Mouse (Mus musculus): ENCODE measurements around the gene Angptl8.

The Angptl8 gene

DNA sequence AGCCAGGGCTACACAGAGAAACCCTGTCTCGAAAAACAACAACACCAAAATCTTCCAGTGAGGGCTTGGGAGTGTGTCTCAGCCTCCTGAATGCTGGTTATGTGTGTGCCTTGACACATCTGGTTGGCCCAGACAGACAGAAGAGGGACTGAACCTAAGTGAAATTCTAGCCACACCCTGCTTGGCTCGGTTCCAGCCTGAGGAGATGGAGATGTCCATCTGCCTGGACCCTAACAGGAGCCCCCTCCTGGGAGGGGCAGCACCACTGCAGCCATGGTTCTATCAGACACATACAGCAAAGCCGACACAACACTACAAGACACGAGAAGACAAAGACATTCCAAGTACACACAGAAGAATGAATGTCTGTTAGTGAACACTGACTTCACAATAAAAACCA lies 17.2 kb upstream of the Angptl8 start:
- DNase-seq = no peak

DNA sequence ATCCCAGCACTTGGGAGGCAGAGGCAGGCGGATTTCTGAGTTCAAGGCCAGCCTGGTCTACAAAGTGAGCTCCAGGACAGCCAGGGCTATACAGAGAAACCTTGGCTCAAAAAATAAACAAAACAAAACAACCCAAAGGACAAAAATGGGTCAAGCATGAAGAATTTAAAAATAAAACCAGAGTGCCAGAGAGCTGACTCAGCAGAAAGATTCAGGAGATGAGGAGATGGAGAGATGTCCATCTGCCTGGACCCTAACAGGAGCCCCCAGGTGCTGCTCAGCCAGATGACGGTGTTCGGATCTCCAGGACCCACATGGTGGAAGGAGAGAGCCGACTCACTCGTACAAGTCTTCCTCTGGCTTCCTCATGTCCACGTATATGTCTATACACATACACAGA lies 16.7 kb upstream of the Angptl8 start:
- no peak for DNase-seq

DNA sequence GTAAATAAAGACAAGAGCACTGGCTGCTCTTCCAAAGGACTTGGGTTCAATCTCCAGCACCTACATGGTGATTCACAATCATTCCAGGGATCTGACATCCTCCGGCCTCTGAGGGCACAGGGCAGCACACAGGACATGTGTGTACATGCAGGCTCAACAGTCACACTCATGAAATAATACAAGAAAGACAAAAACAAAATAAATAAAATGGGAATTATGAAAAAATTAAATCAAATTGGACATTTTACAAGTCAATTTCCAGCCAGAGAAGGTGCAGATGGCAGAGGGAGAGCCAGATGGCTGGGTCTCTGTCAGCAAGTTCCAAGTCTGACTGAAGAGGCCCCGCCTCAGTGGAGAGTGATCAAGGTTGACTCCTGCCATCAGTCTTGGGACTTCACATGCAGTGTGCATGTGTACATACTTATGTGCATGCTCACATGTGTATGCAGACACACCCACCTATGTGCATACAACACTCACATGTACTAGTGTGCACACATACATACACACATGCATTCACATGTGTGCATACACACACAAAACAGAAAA lies 16.1 kb upstream of the Angptl8 start:
- no peak for DNase-seq

DNA sequence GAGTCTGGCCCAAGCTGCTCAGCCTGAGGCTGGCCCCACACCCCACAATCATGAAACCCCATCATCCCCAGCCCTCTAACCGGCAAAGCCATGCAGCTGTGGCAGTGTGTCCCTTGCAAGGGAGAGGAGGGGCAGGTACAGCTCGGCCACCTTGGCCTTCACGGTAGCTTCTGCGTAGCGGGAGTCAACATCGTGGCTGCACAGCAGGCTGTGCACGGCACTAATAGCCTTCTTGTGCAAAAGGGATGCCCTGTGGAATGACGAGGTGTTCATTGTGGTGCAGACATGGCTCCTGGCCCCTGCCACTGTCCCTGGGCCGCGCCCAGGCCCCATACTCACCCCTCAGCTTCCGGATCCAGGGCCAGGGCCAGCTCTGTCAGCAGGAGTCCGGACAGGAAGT lies 15.1 kb upstream of the Angptl8 start:
- no peak for DNase-seq

DNA sequence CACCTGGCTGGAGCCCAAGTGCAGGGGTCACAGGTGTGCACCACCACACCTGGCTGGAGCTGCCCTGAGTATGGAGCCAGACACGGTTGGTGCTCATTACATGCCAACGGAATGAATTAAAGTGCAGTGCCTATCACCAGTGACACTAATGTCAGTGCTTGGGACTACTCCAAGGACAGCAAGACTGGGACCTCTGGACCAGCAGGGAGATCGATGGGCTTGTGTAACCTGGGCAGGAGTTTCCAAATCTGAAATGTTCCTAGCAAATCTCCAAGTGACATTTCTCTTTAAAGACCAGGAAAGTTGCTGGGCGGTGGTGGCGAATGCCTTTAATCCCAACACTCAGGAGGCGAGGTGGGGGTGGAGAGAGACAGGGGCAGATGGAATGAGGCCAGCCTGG lies 12.6 kb upstream of the Angptl8 start:
- no peak for DNase-seq

DNA sequence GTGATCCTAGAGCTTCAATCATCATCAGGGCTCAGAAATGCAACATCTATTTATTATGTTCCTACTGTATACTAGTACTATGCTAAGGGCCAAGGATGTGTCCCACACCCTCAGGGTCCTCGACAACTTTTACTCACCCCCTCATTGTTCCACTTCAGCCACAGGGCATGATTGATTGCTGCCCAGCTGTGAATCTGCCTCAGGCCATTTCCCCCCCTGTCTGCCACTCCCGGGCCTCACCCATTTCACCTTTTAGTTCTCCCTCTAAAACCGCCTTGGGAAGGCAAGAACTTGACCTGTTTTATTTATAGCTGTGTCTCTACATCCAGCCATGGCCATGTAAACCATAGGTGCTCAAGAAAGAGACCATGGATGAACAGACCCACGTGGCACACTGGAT lies 11.4 kb upstream of the Angptl8 start:
- DNase-seq = no peak

DNA sequence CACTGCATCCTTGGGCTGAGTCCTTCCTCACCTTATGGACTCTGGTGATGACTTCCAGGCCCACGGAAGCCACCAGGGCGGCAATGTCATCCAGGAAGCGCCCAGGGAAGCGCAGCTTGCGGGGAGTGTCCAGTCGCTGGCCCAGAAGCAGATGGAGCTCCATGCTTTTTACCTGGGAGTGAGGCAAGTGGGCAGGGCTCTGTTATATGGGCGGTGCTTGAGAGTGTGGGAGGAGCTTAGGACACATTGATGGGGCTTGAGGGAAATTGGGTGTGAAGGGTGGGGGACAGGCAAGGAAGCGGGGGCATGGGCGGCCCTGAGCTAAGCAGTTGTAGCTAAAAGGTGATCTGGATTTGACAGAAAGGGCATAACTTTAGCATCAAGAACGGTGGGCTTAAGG lies 10.9 kb upstream of the Angptl8 start:
- no peak for DNase-seq

DNA sequence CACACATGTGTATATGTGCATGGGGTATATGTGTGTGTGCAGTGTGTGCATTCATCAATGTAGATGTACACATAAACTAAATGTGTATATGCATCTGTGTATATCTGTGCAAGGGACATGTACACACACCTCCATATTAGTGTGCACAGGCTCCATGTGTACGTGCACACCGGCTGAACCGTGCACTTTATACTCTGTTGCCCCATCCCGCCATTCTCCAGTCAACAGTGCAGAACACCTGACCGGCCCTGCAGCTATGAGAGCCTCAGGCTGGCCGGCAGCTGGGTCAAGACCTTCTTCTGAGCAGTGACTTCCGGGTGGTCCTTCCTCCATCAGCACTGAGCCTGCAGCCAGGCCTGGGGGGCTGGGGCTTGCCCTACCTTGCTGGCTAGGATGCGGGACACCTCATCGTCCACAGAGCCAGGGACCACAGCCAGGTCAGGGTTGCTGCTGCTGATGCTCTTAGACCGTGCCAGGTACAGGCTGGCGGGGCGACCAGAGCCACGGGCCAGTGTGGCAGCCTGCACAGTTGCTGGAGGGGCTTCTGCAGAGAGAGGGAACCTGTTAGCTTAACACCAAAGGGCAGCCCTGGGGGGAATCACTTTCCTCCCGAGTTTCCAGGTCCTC lies 5.4 kb upstream of the Angptl8 start:
- no peak for DNase-seq

DNA sequence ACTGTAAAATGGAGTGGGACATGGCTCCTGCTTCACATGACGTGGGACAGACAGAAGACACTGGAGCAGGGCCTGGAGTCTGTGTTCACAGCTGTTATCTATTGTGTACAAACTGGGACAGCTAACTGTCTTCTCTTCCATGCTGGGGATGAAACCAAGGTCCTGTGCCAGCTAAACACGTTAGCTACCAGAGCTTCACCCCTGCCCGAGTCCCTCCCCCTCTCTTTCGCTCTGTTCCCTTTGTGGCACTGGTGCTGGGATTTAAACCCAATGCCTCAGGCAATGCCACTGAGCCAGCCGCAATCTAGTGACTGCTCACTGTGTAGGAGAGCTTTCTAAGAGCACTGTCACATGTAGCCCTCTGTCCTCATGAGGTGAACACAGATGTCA lies 4.9 kb upstream of the Angptl8 start:
- no peak for DNase-seq

DNA sequence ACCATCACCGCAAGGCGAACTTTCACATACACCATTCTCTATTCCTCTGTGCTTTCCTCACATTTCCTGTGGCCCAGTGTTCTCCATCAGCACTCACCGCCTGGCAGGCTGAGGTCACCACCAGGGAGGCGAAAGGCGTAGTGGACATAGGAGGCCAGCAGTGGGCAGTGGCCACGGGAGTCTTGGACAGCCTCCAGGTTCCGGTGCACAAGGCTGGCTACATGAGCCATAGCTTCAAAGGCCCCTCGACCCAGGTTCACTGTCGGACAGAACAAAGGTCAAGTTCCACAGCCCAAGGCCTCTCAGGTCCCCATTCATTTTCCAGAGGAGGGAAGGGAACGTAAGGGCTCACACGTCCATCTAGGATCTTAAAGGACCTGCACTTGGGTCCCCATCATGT lies 4.4 kb upstream of the Angptl8 start:
- DNase-seq = no peak

DNA sequence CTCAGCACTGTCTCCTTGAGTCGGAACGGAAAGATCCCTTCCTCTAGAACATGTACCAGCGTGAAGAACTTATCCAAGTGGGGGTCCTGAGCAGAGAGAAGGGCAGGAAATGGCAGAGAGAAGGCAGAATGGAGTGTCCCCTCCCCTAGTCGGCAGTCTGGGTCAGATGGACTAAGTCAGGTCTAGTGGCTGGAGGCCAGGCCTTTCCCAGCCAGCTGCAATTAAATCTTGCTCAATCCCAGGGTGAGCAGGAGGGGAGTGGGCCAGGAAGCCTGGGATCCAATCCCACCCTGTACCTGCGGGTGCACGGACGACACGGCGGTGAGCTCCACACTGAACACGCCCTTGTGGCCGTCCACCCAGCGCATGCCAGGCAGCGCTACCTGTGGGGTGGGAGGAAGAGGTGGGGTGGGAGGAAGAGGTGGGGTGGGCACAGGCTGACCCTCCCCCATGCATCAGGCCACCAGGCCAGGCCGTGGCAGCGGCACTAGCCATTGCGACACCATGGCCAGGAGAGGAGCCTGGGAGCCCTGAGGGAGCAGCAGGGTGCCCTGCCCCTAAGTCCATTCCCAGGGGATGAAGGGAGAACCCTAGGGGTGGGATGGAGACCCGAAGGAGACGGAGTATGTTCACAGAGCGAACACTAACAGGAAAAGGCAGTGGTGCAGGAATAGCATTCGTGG lies 3.6 kb upstream of the Angptl8 start:
- peak; percentile 41 for DNase-seq

DNA sequence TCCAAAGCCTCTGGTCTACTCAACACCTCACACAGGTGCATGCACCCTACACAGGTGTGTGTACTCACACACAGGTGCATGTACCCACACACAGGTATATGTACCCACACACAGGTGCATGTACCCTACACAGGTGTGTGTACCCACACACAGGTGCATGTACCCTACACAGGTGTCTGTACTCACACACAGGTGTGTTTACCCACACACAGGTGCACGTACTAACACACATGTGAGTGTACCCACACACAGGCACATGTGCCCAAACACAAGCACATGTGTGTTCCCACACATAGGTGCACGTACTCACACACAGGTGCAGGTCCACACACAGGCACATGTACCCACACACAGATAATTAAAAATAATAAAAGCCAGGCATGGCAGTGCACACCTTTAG lies 2.4 kb downstream of the Angptl8 start:
- no peak for DNase-seq

DNA sequence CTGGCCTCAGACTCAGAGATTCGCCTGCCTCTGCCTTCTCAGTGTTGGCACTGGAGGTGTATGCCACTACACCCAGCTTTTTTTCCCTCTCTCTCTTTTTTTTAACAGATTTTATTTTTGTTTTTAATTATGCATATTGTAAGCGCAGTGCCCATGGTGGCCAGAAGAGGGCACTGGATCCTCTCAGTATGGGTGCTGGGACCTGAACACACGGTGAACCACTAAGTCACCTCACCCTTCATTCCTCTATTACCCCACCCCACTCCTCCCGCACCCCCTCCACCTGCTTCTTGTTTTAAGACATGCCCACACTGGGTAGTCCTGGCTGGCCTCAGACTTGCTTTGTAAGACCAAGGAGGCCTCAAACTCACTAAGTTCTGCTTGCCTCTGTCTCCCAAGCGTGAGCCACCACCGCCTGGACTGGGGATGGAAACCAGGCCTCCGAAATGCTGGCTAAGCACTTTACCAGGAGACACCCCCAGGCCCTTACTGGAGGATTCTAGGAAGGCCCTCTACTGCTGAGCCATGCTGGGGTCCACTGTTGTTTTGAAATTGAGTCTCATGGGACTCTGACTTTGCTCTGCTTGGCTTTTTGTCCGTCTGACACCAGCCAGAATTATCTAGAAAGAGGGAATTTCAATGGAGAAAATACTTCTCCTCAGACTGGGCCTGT lies 4.9 kb downstream of the Angptl8 start:
- DNase-seq = peak; percentile 70

DNA sequence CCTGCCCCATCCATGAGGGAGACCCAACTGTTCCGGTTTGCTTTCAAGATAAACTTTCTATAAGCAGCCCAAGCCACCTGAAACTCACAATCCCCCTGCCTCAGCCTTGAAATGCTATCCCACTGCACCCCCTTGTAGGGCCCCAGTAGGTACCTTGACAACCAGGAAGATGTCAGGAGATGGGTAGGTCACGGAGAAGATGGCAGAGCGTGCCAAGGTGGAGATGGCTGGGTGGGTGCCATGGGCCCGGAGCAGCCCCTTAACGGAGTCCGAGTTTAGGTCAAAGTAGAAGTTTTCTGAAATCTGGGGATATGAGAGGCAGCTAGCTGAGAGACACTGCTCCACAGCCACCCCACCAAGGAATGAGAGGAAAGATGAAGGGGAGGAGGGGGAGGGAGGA lies 6.0 kb downstream of the Angptl8 start:
- no peak for DNase-seq

DNA sequence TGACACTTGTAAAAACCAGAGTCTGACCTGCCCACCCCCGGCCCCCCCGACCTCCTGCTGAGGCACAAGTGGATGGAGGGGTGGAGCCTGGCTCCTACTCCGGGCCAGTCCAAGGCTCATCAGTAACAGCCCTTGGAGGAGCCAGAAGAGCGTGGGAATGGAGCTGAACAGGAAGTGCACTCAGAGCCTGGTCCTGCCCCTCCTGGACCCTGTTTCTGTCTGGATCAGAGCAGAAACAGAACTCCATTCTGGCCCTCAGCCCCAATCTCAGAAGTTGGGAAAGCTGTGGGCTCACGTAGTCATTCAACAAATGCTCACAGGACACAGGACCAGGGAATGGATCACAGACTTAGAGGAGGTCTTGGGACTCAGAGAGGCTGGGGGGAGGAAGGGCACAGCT lies 7.1 kb downstream of the Angptl8 start:
- DNase-seq = peak; percentile 60

DNA sequence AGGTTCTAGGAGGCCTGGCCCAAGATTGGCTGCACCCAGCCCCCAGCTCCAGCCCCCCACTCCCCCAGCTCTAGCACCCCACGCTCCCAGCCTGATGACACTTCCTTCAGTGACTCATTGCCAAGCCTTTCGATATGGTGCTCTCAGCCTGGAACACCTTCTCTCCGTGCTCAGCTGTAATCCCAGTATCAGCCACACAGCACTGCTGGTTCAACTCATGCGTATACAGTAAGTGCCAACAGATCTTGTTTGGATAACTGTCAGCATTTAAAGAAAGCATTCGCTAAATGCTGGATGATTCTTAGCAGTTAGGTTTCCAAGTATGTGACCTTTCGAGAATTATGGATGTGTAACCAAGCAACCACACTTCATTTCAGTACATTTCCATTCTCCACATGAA lies 7.8 kb downstream of the Angptl8 start:
- DNase-seq = no peak

DNA sequence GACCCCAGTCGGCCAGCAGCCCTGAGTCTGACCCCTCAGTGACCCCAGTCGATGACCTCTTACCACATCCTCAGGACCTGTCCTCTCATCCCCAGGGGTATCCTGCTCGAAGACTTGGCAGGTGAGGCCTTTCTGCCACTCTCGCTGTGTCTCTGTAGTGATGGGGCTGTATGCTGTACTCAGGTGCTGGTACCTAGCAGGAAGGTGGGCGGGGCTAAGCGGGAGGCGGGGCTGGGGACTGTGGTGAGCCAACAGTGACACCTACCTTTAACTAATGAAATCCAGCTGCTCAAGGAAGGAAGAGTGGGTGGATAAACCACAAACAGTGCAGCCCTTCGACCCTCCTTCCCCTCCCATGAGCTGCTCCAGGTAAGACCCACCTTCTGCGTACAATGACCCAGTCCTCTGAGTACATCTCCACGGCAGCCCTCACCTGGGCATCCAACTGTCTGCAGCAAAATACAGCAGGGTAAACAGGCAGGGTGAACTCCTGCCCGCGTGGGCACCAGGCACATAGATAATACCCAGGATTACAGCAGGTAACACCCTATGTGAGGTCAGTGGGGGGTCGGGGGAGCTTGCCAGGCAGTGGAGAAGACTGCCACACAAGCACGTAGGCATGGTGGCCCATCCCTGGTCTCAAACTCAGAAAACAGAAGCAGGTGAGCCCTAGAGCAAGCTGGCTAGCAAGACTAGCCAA lies 10.2 kb downstream of the Angptl8 start:
- peak; percentile 46 for DNase-seq

DNA sequence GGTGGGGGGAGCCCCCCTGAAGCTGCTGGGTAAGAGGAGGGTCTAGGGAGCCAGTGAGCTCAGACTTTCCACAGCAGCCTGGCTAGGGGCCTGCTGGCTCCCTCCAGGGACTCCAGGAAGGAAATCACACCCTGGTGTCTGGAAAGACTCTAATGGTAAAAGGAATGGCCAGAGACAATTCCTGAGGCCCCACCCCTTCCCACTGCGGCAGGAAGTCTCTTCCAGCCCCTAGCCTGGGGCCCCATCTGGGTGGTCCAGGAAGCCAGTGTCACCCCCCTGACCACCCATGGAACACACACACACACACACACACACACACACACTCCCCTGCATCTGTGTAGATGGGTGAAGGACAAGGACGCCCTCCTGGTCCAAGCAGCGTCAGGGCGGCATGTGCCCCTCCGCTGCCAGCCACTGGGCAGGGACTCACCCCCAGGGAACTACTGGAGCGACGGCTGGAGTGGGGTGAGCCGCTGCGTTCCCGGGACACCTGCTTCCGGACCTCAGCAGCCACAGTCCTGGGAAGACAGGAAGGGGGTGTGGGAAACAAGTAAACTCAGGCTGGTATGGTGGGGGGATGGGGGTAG lies 11.5 kb downstream of the Angptl8 start:
- peak; percentile 78 for DNase-seq

DNA sequence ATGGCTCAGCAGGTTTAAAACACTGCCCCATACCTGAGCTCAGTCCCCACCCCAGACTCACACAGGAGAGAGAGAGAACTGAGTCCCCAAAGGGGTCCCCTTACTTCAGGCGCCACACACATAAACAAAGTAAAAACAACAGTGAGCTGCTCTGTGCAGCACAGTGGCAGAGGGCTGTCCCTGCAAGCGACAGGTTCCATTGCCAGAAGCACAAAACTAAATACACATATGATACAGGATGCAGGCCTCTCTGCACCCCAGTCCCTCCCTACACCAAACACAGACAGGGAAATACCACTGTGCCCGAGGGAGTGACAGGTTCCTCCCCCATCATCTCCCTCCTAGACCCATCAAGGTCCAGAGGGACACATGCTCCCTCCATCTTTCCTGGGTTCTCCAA lies 12.1 kb downstream of the Angptl8 start:
- no peak for DNase-seq

DNA sequence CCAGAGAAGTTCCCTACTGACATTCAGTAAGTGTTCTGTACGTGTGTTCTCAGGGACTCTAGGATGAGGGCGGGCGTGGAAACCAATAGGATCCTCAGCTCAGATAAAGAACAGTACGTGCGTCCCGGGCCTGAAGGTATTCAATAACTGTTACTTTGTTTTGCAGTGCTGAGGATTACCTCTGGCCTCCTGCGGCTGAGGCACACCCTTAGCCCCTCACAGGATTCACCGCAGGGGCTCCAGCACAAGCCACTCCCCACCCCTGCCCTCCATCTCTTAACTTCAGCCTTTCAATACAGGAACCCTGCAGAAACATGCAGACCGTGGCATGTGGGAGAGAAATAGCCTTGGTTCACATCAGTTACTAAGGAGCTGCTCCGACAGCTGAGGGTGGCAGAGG lies 12.6 kb downstream of the Angptl8 start:
- no peak for DNase-seq

DNA sequence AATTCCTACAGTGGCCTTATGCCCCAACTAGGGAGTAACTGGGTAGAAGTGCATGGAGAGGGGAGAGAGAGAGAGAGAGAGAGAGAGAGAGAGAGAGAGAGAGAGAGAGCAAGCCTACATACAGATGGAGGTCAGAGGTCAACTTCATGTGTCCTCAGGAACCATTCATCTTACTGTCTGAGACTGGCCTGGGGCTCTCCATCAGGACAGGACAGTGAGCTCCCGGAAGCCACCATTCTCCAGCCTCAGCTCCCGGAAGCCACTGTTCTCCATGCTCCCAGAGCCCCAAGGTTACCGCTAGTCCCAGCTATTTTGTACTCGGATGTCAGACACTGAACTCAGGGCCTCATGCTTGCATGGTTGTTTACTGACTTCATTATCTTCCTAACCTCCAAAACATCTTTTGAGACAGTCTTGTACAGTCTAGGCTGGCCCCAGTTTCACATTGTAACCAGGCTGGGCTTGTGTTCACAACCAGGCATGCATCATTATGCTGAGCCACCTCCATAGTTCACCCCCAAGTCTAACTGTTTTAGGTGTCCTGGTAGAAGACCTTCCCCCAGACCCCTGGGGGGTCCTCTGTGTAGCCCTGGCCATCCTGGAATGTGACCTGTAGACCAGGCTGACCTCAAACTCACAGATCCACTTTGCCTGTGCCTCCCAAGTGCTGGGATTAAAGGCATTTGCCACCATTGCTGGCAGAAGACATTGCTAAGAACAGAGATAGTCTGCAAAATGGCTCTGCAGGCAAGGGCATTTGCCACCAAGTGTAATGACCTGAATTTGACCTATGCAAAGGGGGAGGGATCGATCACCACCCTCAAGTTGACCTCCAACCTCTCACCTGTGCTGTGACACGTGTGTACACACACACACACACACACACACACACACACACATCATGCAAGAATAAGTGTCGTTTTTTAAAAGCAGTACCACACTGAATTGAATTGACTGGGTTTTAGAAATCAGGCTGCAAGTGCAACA lies 14.7 kb downstream of the Angptl8 start:
- no peak for DNase-seq

DNA sequence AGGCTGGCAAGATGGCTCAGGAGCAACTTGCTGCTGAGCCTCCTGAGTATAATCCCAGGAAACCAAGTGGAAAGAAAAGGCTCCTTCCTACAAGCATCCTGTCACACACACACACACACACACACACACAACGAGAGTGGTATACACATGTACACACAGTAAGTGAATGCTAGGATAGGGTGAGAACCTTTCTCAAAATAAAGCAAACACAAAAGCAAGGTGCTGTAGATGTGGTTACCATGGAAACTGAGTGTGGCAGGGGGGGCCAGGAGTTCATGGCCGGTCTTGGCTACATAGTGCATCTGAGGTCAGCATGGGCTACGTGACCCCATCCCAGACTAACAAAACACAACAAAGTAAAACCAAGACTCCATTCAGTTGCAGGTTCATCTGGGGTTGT lies 15.8 kb downstream of the Angptl8 start:
- DNase-seq = no peak

Measured in lung, postnatal 14 days (tissue).